Mouse (Mus musculus) ES-Bruce4 (cell line): Measurements from ENCODE around the gene Dbh. TPM values are rescaled to one million over a fixed set of nuclear protein-coding genes. Genes with fewer than 3 reads are reported as not detected.

Source experiments
- H3K27ac ChIP-seq: 2 replicates; pipeline ENCODE4 v1.5.1; 2012; ENCODE audit warnings: low read length, inconsistent platforms; ENCODE audit not compliant: insufficient read depth
- H3K27me3 ChIP-seq: 2 replicates; pipeline ENCODE4 v1.6.1; 2012; ENCODE audit warnings: mild to moderate bottlenecking, low read length, inconsistent platforms; ENCODE audit not compliant: control insufficient read depth, poor library complexity, insufficient read depth, severe bottlenecking
- H3K36me3 ChIP-seq: 2 replicates; pipeline ENCODE4 v1.6.1; 2012; ENCODE audit warnings: inconsistent platforms, mild to moderate bottlenecking, low read length, moderate library complexity; ENCODE audit not compliant: control insufficient read depth, poor library complexity, insufficient read depth, severe bottlenecking
- H3K4me1 ChIP-seq: one replicate; pipeline ENCODE4 v1.8.1; 2011; ENCODE audit warnings: low read length; ENCODE audit not compliant: control insufficient read depth, insufficient read depth
- H3K4me3 ChIP-seq: 2 replicates; pipeline ENCODE4 v1.5.1; 2011; ENCODE audit warnings: low read depth, mild to moderate bottlenecking, low read length
- H3K9ac ChIP-seq: 2 replicates; pipeline ENCODE4 v1.6.1; 2012; ENCODE audit warnings: low read depth, mild to moderate bottlenecking, inconsistent platforms; ENCODE audit not compliant: poor library complexity, severe bottlenecking
- H3K9me3 ChIP-seq: replicated peaks from 2 replicates; pipeline ENCODE4 v1.6.1; 2012; ENCODE audit warnings: mild to moderate bottlenecking, low read length, inconsistent platforms; ENCODE audit not compliant: control insufficient read depth, poor library complexity, insufficient read depth, severe bottlenecking
- CTCF ChIP-seq: IDR thresholded peaks from one replicate; pipeline ENCODE4 v1.8.1; 2011; ENCODE audit warnings: low read depth, low read length
- EP300 ChIP-seq: IDR thresholded peaks from 2 replicates; pipeline ENCODE4 v1.6.1; 2011; ENCODE audit warnings: low read depth, low read length; ENCODE audit not compliant: insufficient read depth
- POLR2A ChIP-seq: IDR thresholded peaks from one replicate; pipeline ENCODE4 v1.8.1; 2011; ENCODE audit warnings: low read length; ENCODE audit not compliant: insufficient read depth
- polyA plus RNA-seq: library from polyadenylated mRNA; stranded (reverse); fragments of >200 nt; gene quantifications from 2 replicates; pipeline ENCODE4 v1.2.4, GENCODE M21; 2011; ENCODE audit warnings: low read depth; ENCODE audit not compliant: missing spikeins, insufficient read depth, insufficient read length

Dbh gene
- polyA plus RNA-seq, 1 experiment: not detected

- no peaks in the 10 kb centered on the region for H3K9me3 ChIP-seq
- H3K4me1 ChIP-seq: no peaks in the 10 kb centered on the region
- no peak overlapping the region for H3K27ac ChIP-seq
- H3K27me3 ChIP-seq: no peaks in the 10 kb centered on the region
- no peak overlapping the region for H3K9ac ChIP-seq
- H3K4me3 ChIP-seq: no peak overlapping the region
- no peak for TF ChIP-seq EP300
- no peak for TF ChIP-seq POLR2A
- no peak for TF ChIP-seq CTCF
- H3K36me3 ChIP-seq: no peaks in the 10 kb centered on the region
These were observed 41.9 kb upstream of the Dbh start for GRCm38 (mm10) chr2:27123121-27123520.

GRCm38 (mm10) chr2:27125979-27126378 lies 39.1 kb upstream of the Dbh start:
- Histone ChIP-seq H3K9ac (no peak overlapping the region), H3K4me1 (no peaks in the 10 kb centered on the region), H3K9me3 (no peaks in the 10 kb centered on the region), H3K27ac (no peak overlapping the region), H3K36me3 (no peaks in the 10 kb centered on the region), H3K4me3 (no peak overlapping the region), H3K27me3 (no peaks in the 10 kb centered on the region)
- TF ChIP-seq CTCF: peak; percentile 95
- TF ChIP-seq EP300: no peak

GRCm38 (mm10) chr2:27126496-27126895 lies 38.5 kb upstream of the Dbh start:
- H3K36me3 ChIP-seq: no peaks in the 10 kb centered on the region
- no peak for TF ChIP-seq CTCF
- no peak for TF ChIP-seq POLR2A
- no peak for TF ChIP-seq EP300
- H3K4me3 ChIP-seq: no peak overlapping the region
- H3K4me1 ChIP-seq: no peaks in the 10 kb centered on the region
- no peak overlapping the region for H3K9ac ChIP-seq
- H3K9me3 ChIP-seq: no peaks in the 10 kb centered on the region
- no peak overlapping the region for H3K27ac ChIP-seq
- no peaks in the 10 kb centered on the region for H3K27me3 ChIP-seq

- Histone ChIP-seq H3K4me1 (no peaks in the 10 kb centered on the region), H3K9me3 (no peaks in the 10 kb centered on the region), H3K27ac (no peak overlapping the region), H3K9ac (no peak overlapping the region), H3K4me3 (no peak overlapping the region), H3K27me3 (no peaks in the 10 kb centered on the region), H3K36me3 (no peaks in the 10 kb centered on the region)
- no peak for TF ChIP-seq POLR2A
- no peak for TF ChIP-seq EP300
- no peak for TF ChIP-seq CTCF
These were observed 36.0 kb upstream of the Dbh start for GRCm38 (mm10) chr2:27128990-27129389.

GRCm38 (mm10) chr2:27135935-27136334 lies 29.1 kb upstream of the Dbh start:
- H3K9ac ChIP-seq: no peak overlapping the region
- no peak overlapping the region for H3K27ac ChIP-seq
- H3K4me1 ChIP-seq: no peaks in the 10 kb centered on the region
- H3K4me3 ChIP-seq: no peak overlapping the region
- no peaks in the 10 kb centered on the region for H3K27me3 ChIP-seq
- no peak for TF ChIP-seq EP300
- no peak for TF ChIP-seq CTCF
- no peak for TF ChIP-seq POLR2A
- no peaks in the 10 kb centered on the region for H3K36me3 ChIP-seq
- no peaks in the 10 kb centered on the region for H3K9me3 ChIP-seq

GRCm38 (mm10) chr2:27136336-27136735 lies 28.7 kb upstream of the Dbh start:
- no peak overlapping the region for H3K27ac ChIP-seq
- H3K27me3 ChIP-seq: no peaks in the 10 kb centered on the region
- no peaks in the 10 kb centered on the region for H3K36me3 ChIP-seq
- no peak overlapping the region for H3K4me3 ChIP-seq
- TF ChIP-seq CTCF: no peak
- no peak for TF ChIP-seq EP300
- TF ChIP-seq POLR2A: no peak
- no peak overlapping the region for H3K9ac ChIP-seq
- no peaks in the 10 kb centered on the region for H3K4me1 ChIP-seq
- H3K9me3 ChIP-seq: no peaks in the 10 kb centered on the region
